Mouse (Mus musculus) lung, embryonic 16.5 days (tissue): ENCODE measurements around the gene Tmem121b. TPM values are rescaled to one million over a fixed set of nuclear protein-coding genes. Genes with fewer than 3 reads are reported as not detected.

ENCODE experiments used
- ATAC-seq: fragments of 200-750 bp; cut with Nextera tagmentation; 2 replicates; pipeline ENCODE4 v1.8.0; 2017; ENCODE audit warnings: low read depth, mild to moderate bottlenecking, moderate library complexity
- H3K27ac ChIP-seq: fragments of 300-500 bp; sonication (generic); 2 replicates; pipeline ENCODE4 v1.5.1; 2014; ENCODE audit warnings: mild to moderate bottlenecking, control low read depth, low read length
- H3K27me3 ChIP-seq: fragments of 300-500 bp; sonication (generic); 2 replicates; pipeline ENCODE4 v1.6.1; 2014; ENCODE audit warnings: low read depth, low read length, mixed read lengths; ENCODE audit not compliant: control insufficient read depth, insufficient read depth
- H3K36me3 ChIP-seq: fragments of 300-500 bp; sonication (generic); 2 replicates; pipeline ENCODE4 v1.6.1; 2014; ENCODE audit warnings: low read length; ENCODE audit not compliant: control insufficient read depth, insufficient read depth
- H3K4me1 ChIP-seq: fragments of 300-500 bp; sonication (generic); replicated peaks from 2 replicates; pipeline ENCODE4 v1.6.1; 2014; ENCODE audit warnings: low read length, mixed read lengths; ENCODE audit not compliant: control insufficient read depth, insufficient read depth
- H3K4me2 ChIP-seq: fragments of 300-500 bp; sonication (generic); 2 replicates; pipeline ENCODE4 v1.6.1; 2014; ENCODE audit warnings: low read depth, low read length, control low read depth
- H3K4me3 ChIP-seq: fragments of 300-500 bp; sonication (generic); 2 replicates; pipeline ENCODE4 v1.5.1; 2014; ENCODE audit warnings: mild to moderate bottlenecking, low read length, control low read depth
- H3K9ac ChIP-seq: fragments of 300-500 bp; sonication (generic); 2 replicates; pipeline ENCODE4 v1.6.1; 2014; ENCODE audit warnings: low read length, control low read depth
- H3K9me3 ChIP-seq: fragments of 300-500 bp; sonication (generic); 2 replicates; pipeline ENCODE4 v1.6.1; 2016; ENCODE audit warnings: low read length; ENCODE audit not compliant: control insufficient read depth
- WGBS: fragments of 180-500 bp; shearing (Covaris S2); extraction: QIAGEN DNeasy Blood & Tissue Kit; methylation state at CpG from one replicate; pipeline ENCODE4 v1.1.7; 2014; 5-methylcytosine and 5-hydroxymethylcytosine counted together
- polyA plus RNA-seq: library from polyadenylated mRNA; unstranded; fragments of >200 nt; fragmentation: Nextera tagmentation; extraction: Ambion mirVana; gene quantifications from 2 replicates; pipeline ENCODE4 v1.2.1, GENCODE M21; 2015

Tmem121b gene
- polyA plus RNA-seq, 1 experiment from 2014 or later: 0.10 TPM

DNA sequence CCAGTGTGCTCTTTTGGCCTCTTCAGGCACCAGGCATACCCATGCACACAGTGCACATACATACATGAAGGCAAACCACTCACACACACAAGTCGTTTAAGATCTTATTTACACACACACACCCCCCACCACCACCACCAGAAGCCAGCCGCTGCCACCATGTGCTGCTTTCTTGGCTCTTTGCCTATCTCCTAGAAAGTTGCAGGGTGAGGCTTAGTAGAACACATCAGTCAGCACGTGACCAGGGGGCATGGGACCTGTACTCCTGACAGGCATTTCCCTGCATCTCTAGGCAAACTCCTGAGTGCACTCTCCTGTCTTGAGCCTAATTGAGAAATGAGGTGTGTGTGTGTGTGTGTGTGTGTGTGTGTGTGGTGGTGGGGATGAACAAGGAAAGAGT lies 8.6 kb downstream of the Tmem121b start:
- no peak overlapping the region for H3K4me3 ChIP-seq
- H3K9me3 ChIP-seq: no peaks in the 10 kb centered on the region
- 33% methylated on average over 3 of the region's 3 CpGs for WGBS
- H3K9ac ChIP-seq: no peak overlapping the region
- no peak for ATAC-seq
- H3K4me2 ChIP-seq: no peak overlapping the region
- no peaks in the 10 kb centered on the region; the same call in 1 of the 2 replicates for H3K36me3 ChIP-seq
- no peaks in the 10 kb centered on the region for H3K27me3 ChIP-seq
- H3K4me1 ChIP-seq: peaks cover 6% of the 10 kb centered on the region; the same call in 1 of the 2 replicates
- no peak overlapping the region for H3K27ac ChIP-seq

- H3K4me1 ChIP-seq: peaks cover 6% of the 10 kb centered on the region; the same call in 1 of the 2 replicates
- no peak overlapping the region for H3K9ac ChIP-seq
- H3K27ac ChIP-seq: no peak overlapping the region
- WGBS: 23% methylated on average over 8 of the region's 8 CpGs
- peak overlapping the region; percentile 42 for H3K4me2 ChIP-seq
- H3K27me3 ChIP-seq: no peaks in the 10 kb centered on the region
- H3K36me3 ChIP-seq: no peaks in the 10 kb centered on the region; the same call in 1 of the 2 replicates
- 0 out of 2 replicates have a peak overlapping the region, but pooled peaks have one; percentile 10 for H3K4me3 ChIP-seq
- H3K9me3 ChIP-seq: no peaks in the 10 kb centered on the region
- ATAC-seq: peak; percentile 61
These were observed 10.4 kb downstream of the Tmem121b start for GRCm38 (mm10) chr6:120483211-120483626.

DNA sequence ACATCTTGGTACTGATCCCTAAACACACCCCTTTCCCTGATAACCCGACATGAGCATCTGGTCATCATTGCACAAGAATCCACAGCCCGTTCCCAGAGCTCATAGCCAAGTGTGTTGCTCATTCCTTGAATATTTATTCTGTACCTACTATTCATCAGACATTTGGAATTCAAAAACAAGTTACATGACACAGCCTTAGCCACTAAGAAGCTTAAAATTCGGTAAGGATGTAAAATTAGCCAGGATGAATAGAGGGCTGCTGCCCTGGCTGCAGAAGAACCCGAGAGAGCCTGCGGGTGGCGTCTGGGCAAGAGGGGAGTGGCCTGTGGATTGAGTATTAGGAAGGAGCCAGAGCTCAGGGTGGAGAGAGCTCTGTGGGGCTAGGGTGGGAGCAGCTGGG lies 10.9 kb downstream of the Tmem121b start:
- no peaks in the 10 kb centered on the region for H3K27me3 ChIP-seq
- H3K4me1 ChIP-seq: peaks cover 6% of the 10 kb centered on the region; the same call in 1 of the 2 replicates
- no peaks in the 10 kb centered on the region; the same call in 1 of the 2 replicates for H3K36me3 ChIP-seq
- no peaks in the 10 kb centered on the region for H3K9me3 ChIP-seq
- H3K27ac ChIP-seq: no peak overlapping the region
- no peak overlapping the region for H3K4me2 ChIP-seq
- ATAC-seq: peak; percentile 32; the same call in 1 of the 2 replicates
- H3K4me3 ChIP-seq: no peak overlapping the region
- H3K9ac ChIP-seq: no peak overlapping the region
- WGBS: 29% methylated on average over 6 of the region's 6 CpGs

DNA sequence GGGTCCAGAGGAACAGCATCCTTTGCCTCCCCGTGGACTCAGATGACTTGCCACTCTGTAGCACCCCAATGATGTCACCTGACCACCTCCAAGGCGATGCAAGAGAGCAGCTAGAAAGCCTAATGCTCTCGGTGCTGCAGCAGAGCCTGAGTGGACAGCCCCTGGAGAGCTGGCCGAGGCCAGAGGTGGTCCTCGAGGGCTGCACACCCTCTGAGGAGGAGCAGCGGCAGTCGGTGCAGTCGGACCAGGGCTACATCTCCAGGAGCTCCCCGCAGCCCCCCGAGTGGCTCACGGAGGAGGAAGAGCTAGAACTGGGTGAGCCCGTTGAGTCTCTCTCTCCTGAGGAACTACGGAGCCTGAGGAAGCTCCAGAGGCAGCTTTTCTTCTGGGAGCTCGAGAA lies 11.6 kb downstream of the Tmem121b start:
- H3K27me3 ChIP-seq: no peaks in the 10 kb centered on the region
- H3K36me3 ChIP-seq: no peaks in the 10 kb centered on the region; the same call in 1 of the 2 replicates
- ATAC-seq: no peak
- no peak overlapping the region for H3K9ac ChIP-seq
- WGBS: 91% methylated on average over 14 of the region's 14 CpGs
- H3K4me2 ChIP-seq: no peak overlapping the region
- no peaks in the 10 kb centered on the region for H3K9me3 ChIP-seq
- H3K4me3 ChIP-seq: no peak overlapping the region
- peaks cover 6% of the 10 kb centered on the region; the same call in 1 of the 2 replicates for H3K4me1 ChIP-seq
- H3K27ac ChIP-seq: no peak overlapping the region

DNA sequence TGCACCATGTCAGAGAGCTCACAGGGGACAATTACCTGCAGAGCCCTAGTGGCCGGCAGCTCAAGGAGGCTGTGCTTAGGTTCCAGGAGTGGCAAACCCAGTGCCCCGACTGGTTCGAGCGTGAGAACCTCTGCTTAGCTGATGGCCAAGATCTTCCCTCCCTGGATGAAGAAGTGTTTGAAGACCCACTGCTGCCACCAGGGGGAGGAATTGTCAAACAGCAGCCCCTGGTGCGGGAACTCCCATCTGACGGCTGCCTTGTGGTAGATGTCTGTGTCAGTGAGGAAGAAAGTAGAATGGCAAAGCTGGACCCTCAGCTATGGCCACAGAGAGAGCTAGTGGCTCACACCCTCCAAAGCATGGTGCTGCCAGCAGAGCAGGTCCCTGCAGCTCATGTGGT lies 12.1 kb downstream of the Tmem121b start:
- 88% methylated on average over 6 of the region's 6 CpGs for WGBS
- H3K27me3 ChIP-seq: no peaks in the 10 kb centered on the region
- ATAC-seq: no peak
- H3K4me1 ChIP-seq: peaks cover 6% of the 10 kb centered on the region; the same call in 1 of the 2 replicates
- no peak overlapping the region for H3K9ac ChIP-seq
- H3K9me3 ChIP-seq: no peaks in the 10 kb centered on the region
- no peak overlapping the region for H3K4me3 ChIP-seq
- no peak overlapping the region for H3K27ac ChIP-seq
- H3K4me2 ChIP-seq: no peak overlapping the region
- no peaks in the 10 kb centered on the region; the same call in 1 of the 2 replicates for H3K36me3 ChIP-seq

- no peaks in the 10 kb centered on the region for H3K27me3 ChIP-seq
- H3K4me1 ChIP-seq: peaks cover 6% of the 10 kb centered on the region; the same call in 1 of the 2 replicates
- H3K36me3 ChIP-seq: no peaks in the 10 kb centered on the region; the same call in 1 of the 2 replicates
- WGBS: 81% methylated on average over 5 of the region's 5 CpGs
- no peak overlapping the region for H3K4me3 ChIP-seq
- ATAC-seq: no peak
- H3K9ac ChIP-seq: no peak overlapping the region
- H3K4me2 ChIP-seq: no peak overlapping the region
- H3K9me3 ChIP-seq: no peaks in the 10 kb centered on the region
- H3K27ac ChIP-seq: no peak overlapping the region
These were observed 13.2 kb downstream of the Tmem121b start for GRCm38 (mm10) chr6:120480361-120480760.

DNA sequence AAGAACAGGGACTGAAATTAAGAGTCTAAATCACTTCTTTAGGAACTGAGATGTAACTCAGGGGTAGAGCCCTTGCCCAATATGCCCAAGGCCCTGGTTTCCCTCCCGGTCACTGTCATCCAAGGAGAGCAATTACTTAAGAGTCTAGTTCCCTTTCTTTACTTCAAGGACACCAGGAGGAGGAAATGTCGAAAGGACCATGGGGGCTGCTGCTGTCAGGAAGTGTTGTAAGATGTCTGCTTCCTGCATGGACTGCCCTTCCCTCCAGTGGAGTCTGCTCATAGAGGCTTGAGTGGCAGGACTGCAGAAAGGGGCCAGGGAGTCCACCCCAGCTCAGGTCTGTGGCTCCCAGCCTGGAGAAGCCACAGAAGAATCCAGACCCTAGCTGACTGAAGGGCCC lies 14.3 kb downstream of the Tmem121b start:
- Histone ChIP-seq H3K4me3 (no peak overlapping the region), H3K27me3 (no peaks in the 10 kb centered on the region), H3K9me3 (no peaks in the 10 kb centered on the region), H3K4me2 (no peak overlapping the region), H3K27ac (no peak overlapping the region), H3K4me1 (peaks cover 10% of the 10 kb centered on the region; the same call in 1 of the 2 replicates), H3K36me3 (no peaks in the 10 kb centered on the region; the same call in 1 of the 2 replicates), H3K9ac (no peak overlapping the region)
- no peak for ATAC-seq
- 56% methylated on average over 2 of the region's 2 CpGs for WGBS

DNA sequence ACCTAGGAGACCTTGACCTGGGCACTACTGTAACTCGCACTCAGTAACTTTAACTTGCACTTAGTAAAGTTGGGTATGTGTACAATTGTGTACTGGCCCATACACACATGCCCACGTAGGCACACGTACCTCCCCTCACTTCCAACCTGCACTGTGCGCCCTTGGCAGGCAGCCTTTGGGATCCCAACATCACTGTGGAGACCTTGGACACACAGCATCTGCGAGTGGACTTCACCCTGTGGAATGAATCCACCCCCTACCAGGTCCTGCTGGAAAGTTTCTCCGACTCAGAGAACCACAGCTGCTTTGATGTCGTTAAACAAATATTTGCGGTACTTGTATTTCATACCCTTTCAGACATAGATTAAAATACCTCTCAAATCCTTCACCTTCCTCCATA lies 18.3 kb downstream of the Tmem121b start:
- H3K9me3 ChIP-seq: no peaks in the 10 kb centered on the region
- no peak overlapping the region for H3K4me3 ChIP-seq
- H3K4me1 ChIP-seq: peaks cover 11% of the 10 kb centered on the region
- no peak overlapping the region for H3K9ac ChIP-seq
- ATAC-seq: peak; percentile 51
- H3K36me3 ChIP-seq: no peaks in the 10 kb centered on the region
- no peaks in the 10 kb centered on the region for H3K27me3 ChIP-seq
- no peak overlapping the region for H3K4me2 ChIP-seq
- 54% methylated on average over 8 of the region's 8 CpGs for WGBS
- no peak overlapping the region for H3K27ac ChIP-seq

DNA sequence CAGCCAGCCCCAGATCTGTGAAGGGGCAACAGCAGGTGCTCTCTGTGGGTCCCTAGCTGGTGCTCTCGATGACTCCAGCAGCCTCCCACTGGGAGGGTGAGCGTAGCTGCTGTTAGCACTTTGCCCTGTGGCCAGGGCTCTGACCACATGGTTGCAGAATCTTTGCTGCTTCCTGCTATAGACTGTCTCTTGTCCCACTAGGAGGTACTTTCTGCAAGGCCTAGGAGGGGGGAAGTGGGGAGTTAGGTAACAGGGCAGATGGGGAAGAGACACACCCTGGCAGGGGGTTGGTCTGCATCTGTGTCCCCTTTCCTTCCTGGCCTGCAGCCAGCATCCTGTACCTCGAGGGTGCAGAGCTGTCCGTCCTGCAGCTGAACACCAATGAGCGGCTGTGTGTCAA lies 20.2 kb downstream of the Tmem121b start:
- peaks cover 11% of the 10 kb centered on the region for H3K4me1 ChIP-seq
- H3K27me3 ChIP-seq: no peaks in the 10 kb centered on the region
- no peaks in the 10 kb centered on the region for H3K9me3 ChIP-seq
- no peak overlapping the region for H3K27ac ChIP-seq
- WGBS: 35% methylated on average over 5 of the region's 5 CpGs
- ATAC-seq: peak; percentile 69
- no peak overlapping the region for H3K9ac ChIP-seq
- H3K4me2 ChIP-seq: no peak overlapping the region
- H3K4me3 ChIP-seq: no peak overlapping the region
- no peaks in the 10 kb centered on the region for H3K36me3 ChIP-seq
